Mouse (Mus musculus) kidney, embryonic 14.5 days (tissue): ENCODE data around the gene Sirt5. TPM values are rescaled to one million over a fixed set of nuclear protein-coding genes. Genes with fewer than 3 reads are reported as not detected.

Experiments used
- ATAC-seq: fragments of 200-750 bp; cut with Nextera tagmentation; 2 replicates; pipeline ENCODE4 v1.8.0; 2017; ENCODE audit warnings: moderate number of reproducible peaks, mild to moderate bottlenecking, moderate TSS enrichment, moderate library complexity; ENCODE audit not compliant: low FRiP score, low TSS enrichment
- H3K27ac ChIP-seq: fragments of 300-500 bp; sonication (generic); 2 replicates; pipeline ENCODE4 v1.5.1; 2014; ENCODE audit warnings: low read depth, mild to moderate bottlenecking, low read length, moderate library complexity, mixed read lengths
- H3K27me3 ChIP-seq: fragments of 300-500 bp; sonication (generic); 2 replicates; pipeline ENCODE4 v1.6.1; 2014; ENCODE audit warnings: mild to moderate bottlenecking, low read length; ENCODE audit not compliant: control insufficient read depth, insufficient read depth
- H3K36me3 ChIP-seq: fragments of 300-500 bp; sonication (generic); 2 replicates; pipeline ENCODE4 v1.6.1; 2014; ENCODE audit warnings: low read length, mixed read lengths; ENCODE audit not compliant: control insufficient read depth, insufficient read depth
- H3K4me1 ChIP-seq: fragments of 300-500 bp; sonication (generic); 2 replicates; pipeline ENCODE4 v1.6.1; 2014; ENCODE audit warnings: low read length, mixed read lengths; ENCODE audit not compliant: control insufficient read depth, insufficient read depth
- H3K4me2 ChIP-seq: fragments of 300-500 bp; sonication (generic); replicated peaks from 2 replicates; pipeline ENCODE4 v1.6.1; 2014; ENCODE audit warnings: low read depth, mild to moderate bottlenecking, low read length
- H3K4me3 ChIP-seq: fragments of 300-500 bp; sonication (generic); 2 replicates; pipeline ENCODE4 v1.5.1; 2014; ENCODE audit warnings: mild to moderate bottlenecking, low read length
- H3K9ac ChIP-seq: fragments of 300-500 bp; sonication (generic); 2 replicates; pipeline ENCODE4 v1.6.1; 2014; ENCODE audit warnings: low read depth, mild to moderate bottlenecking, low read length, moderate library complexity
- H3K9me3 ChIP-seq: fragments of 300-500 bp; sonication (generic); 2 replicates; pipeline ENCODE4 v1.6.1; 2016; ENCODE audit warnings: low read length; ENCODE audit not compliant: control insufficient read depth
- WGBS: fragments of 180-500 bp; shearing (Covaris S2); extraction: QIAGEN DNeasy Blood & Tissue Kit; methylation state at CpG from one replicate; pipeline ENCODE4 v1.1.7; 2014; 5-methylcytosine and 5-hydroxymethylcytosine counted together
- polyA plus RNA-seq: library from polyadenylated mRNA; unstranded; fragments of >200 nt; fragmentation: Nextera tagmentation; extraction: Ambion mirVana; gene quantifications from 2 replicates; pipeline ENCODE4 v1.2.1, GENCODE M21; 2014

Gene Sirt5
- polyA plus RNA-seq, 1 experiment from 2014 or later, result 19.1 TPM

DNA sequence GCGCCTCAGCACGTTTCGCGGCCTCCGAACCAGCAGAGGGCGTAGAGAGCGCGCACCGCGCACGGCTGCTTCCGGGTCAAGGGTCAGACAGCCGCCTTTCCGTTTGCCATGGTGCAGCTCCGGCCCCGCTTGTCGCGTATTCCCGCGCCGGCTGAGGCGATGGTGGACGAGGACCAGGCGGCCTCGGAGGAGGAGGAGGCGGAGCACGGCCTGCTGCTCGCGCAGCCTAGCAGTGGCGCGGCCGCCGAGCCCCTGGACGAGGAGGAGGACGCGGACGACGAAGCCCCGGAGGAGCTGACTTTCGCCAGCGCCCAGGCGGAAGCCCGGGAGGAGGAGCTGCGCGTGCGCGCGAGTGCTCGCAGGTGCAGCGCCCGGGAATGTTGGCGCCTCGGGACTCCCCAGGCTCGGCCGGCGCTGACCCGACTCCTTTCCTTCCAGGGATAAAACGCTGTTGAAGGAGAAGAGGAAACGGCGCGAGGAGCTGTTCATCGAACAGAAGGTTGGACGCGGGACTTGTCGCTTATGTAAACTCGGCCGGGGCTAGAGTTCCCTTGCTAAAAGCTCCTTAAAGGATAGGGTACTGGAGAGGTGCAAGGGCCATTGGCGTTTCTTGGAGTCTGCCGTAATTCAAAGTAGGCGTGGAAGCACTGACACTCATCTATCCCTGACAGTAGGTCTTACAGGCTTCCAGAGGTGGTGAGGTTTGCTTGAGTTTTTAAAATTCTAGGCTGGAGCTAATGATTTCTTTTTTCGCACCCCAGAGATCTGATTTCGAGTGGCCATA, 33.2 kb downstream of the Sirt5 start, which contains the start of gene Nol7:
TSS of gene Nol7 (plus strand) at position 94 of the 784 bp plus-strand sequence.
- H3K4me2 ChIP-seq, result peak within 1 kb of the TSS; percentile 58
- ATAC-seq, result peak; percentile 92
- peaks cover 7% of the 10 kb centered on the region; the same call in 1 of the 2 replicates for H3K4me1 ChIP-seq
- H3K9ac ChIP-seq, result peak within 1 kb of the TSS; percentile 88
- H3K27ac ChIP-seq, result peak within 1 kb of the TSS; percentile 96
- peak within 1 kb of the TSS; percentile 84 for H3K4me3 ChIP-seq
- WGBS, result 1% methylated on average over 72 of the region's 72 CpGs
- no peaks in the 10 kb centered on the region for H3K27me3 ChIP-seq
- H3K9me3 ChIP-seq, result no peaks in the 10 kb centered on the region
- peaks cover 39% of the 10 kb centered on the region for H3K36me3 ChIP-seq

DNA sequence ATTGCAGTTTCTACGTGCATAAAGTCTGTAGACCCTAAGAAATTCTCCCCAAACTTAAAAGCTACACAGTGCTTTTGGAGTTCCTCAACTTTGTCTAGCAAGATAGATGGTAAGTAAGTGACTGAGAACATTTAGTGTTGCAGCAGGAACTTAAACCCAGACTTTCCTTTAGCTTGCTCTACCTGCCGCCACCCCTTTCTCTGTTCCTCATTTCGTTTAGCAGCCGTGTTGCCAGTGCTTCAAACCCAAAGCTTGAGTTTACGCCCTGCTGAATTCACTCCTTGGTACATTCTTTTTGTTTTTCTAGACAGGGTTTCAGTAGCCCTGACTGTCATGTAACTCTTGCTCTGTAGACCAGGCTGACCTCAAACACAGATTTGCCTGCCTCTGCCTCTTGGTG, 34.3 kb downstream of the Sirt5 start:
- Histone ChIP-seq H3K4me1 (peaks cover 7% of the 10 kb centered on the region; the same call in 1 of the 2 replicates), H3K4me3 (peak overlapping the region; percentile 84; the same call in 1 of the 2 replicates), H3K9ac (no peak overlapping the region), H3K36me3 (peaks cover 47% of the 10 kb centered on the region), H3K27ac (no peak overlapping the region), H3K27me3 (no peaks in the 10 kb centered on the region), H3K4me2 (no peak overlapping the region; the same call in 1 of the 2 replicates), H3K9me3 (no peaks in the 10 kb centered on the region)
- 82% methylated on average over 5 of the region's 5 CpGs for WGBS
- no peak for ATAC-seq

DNA sequence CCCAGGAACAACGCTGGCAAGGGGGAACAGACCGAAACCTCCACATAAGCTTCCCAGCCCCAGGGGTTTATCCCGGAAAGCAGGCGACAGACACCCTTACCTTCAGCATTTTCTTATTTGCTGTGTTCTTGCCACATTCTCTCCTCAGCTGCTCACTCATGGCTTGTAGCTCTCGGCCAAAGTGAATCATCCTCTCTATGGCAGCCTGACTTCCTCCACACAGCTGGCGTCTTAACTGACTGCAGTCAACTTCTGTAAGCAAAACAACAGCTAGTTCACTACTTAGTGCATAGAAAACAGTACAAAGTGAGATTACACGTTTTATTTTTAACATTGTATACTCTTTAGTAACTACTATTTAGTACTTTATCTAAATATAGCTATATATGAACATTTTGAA, 47.0 kb downstream of the Sirt5 start:
- ATAC-seq, result no peak
- Histone ChIP-seq H3K4me1 (no peaks in the 10 kb centered on the region), H3K4me2 (no peak overlapping the region), H3K9me3 (no peaks in the 10 kb centered on the region), H3K27me3 (no peaks in the 10 kb centered on the region), H3K36me3 (peaks cover 73% of the 10 kb centered on the region), H3K9ac (no peak overlapping the region), H3K4me3 (no peak overlapping the region), H3K27ac (no peak overlapping the region)
- 92% methylated on average over 7 of the region's 7 CpGs for WGBS

DNA sequence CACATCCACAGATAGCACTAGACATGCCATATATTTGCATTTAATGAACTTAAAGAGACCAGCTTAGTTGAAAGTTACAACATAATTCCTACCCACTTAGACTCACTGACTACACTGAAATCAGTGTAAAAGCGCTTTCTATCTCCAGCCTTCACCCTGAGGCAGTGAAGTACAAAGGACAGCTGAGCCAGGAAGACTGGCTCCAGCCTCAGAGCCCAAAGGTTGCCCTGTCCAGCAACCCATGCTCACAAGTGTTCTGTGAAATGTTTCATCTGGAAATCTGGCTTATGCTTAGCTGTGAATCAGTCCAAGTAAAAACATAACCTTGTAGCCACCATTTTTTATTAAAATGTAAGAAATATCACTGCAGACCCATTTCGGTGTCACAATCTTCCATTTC, 48.3 kb downstream of the Sirt5 start:
- no peak overlapping the region for H3K4me3 ChIP-seq
- WGBS, result 89% methylated on average over 2 of the region's 2 CpGs
- no peaks in the 10 kb centered on the region for H3K4me1 ChIP-seq
- H3K27me3 ChIP-seq, result no peaks in the 10 kb centered on the region
- ATAC-seq, result no peak
- no peak overlapping the region for H3K4me2 ChIP-seq
- no peak overlapping the region for H3K27ac ChIP-seq
- no peak overlapping the region for H3K9ac ChIP-seq
- peaks cover 67% of the 10 kb centered on the region for H3K36me3 ChIP-seq
- no peaks in the 10 kb centered on the region for H3K9me3 ChIP-seq

DNA sequence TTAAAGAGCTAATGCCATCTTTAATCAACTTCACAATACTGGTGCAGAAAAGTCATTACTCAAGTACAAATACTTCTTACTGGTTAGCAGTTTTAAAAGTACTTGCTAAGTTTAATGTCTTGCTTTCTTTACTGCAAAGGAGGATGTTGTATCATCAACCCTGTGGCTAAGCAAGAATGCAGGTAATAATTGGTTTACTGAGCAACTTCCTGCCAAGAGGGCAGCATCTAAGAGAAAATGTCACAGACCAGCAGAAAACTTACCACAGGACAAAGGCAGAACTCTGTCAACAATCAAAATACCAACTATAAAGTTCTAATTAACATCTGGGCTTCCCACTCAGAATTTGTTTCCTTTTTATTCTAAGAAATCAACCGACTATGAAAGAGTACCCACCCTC, 50.0 kb downstream of the Sirt5 start:
- no peak for ATAC-seq
- Histone ChIP-seq H3K4me2 (no peak overlapping the region), H3K9me3 (no peaks in the 10 kb centered on the region), H3K27ac (no peak overlapping the region), H3K36me3 (peaks cover 75% of the 10 kb centered on the region), H3K27me3 (no peaks in the 10 kb centered on the region), H3K9ac (no peak overlapping the region), H3K4me1 (no peaks in the 10 kb centered on the region), H3K4me3 (no peak overlapping the region)
- 89% methylated on average over 1 of the region's 1 CpGs for WGBS

DNA sequence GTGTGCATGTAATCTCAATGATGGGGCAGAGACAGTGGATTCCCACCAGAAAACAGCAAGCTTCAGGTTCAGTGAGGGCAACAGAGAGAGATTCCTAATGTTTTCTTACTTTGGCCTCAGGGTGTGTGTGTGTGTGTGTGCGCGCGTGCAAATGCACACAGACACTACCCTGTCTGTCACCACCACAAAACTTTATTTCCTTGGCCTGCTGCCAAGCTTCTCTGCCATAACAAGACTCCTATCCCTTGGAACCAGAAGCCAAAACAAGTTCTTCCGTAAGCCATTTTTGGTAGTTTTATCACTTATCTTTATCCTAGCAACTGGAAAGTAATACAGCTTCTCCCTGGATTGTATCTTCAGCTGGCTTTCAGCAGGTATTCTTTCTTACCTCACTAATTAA, 63.1 kb downstream of the Sirt5 start:
- Histone ChIP-seq H3K4me3 (no peak overlapping the region), H3K4me1 (no peaks in the 10 kb centered on the region), H3K27me3 (no peaks in the 10 kb centered on the region), H3K27ac (no peak overlapping the region), H3K9ac (no peak overlapping the region), H3K4me2 (no peak overlapping the region), H3K36me3 (peaks cover 19% of the 10 kb centered on the region), H3K9me3 (no peaks in the 10 kb centered on the region)
- no peak for ATAC-seq
- 84% methylated on average over 4 of the region's 4 CpGs for WGBS

DNA sequence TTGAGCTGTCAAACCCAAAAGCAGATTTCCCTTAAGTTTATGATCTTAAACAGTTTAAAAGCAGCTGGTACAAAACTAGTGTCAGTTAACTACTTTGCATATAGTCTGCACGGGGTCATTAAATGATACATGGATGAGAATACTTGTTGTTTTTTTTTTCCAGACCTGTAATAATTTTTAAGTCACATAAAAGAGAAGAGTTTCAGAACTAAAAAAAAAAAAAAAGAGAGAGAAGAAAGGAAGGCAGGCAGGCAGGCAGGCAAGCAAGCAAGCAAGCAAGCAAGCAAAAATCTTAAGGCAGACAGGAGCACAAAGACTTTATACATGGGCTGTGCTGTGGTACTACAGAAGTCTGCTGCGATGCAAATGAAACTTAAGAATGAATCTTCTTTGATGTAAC, 68.1 kb downstream of the Sirt5 start:
- no peak overlapping the region for H3K4me2 ChIP-seq
- no peak overlapping the region for H3K9ac ChIP-seq
- H3K27ac ChIP-seq, result no peak overlapping the region
- WGBS, result 76% methylated on average over 2 of the region's 2 CpGs
- H3K36me3 ChIP-seq, result peaks cover 7% of the 10 kb centered on the region; the same call in 1 of the 2 replicates
- H3K4me3 ChIP-seq, result no peak overlapping the region
- no peaks in the 10 kb centered on the region for H3K9me3 ChIP-seq
- ATAC-seq, result no peak
- no peaks in the 10 kb centered on the region for H3K4me1 ChIP-seq
- no peaks in the 10 kb centered on the region for H3K27me3 ChIP-seq

DNA sequence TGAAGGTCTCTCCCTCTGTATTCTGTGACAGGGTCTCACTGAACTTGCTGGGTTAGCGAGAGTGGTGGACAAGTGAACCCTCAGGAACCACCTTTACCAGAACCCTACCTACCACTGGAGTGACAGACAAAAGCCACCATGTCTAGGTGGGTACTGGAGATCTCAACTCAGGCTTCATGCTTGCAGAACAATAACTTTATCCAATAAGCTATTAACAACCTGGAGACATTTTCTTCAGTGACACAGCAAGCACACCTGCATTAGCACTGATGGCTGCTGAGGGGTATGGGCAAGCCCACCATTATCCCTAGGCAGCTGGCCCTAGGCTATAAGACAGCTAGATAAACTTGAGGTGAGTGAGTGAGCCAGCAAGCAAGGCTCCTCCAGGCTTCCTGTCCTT, 75.1 kb downstream of the Sirt5 start:
- no peak overlapping the region for H3K4me2 ChIP-seq
- no peak overlapping the region for H3K9ac ChIP-seq
- no peak overlapping the region for H3K4me3 ChIP-seq
- H3K4me1 ChIP-seq, result no peaks in the 10 kb centered on the region
- H3K9me3 ChIP-seq, result no peaks in the 10 kb centered on the region
- no peak for ATAC-seq
- 89% methylated on average over 1 of the region's 1 CpGs for WGBS
- H3K27me3 ChIP-seq, result no peaks in the 10 kb centered on the region
- no peaks in the 10 kb centered on the region for H3K36me3 ChIP-seq
- no peak overlapping the region for H3K27ac ChIP-seq

DNA sequence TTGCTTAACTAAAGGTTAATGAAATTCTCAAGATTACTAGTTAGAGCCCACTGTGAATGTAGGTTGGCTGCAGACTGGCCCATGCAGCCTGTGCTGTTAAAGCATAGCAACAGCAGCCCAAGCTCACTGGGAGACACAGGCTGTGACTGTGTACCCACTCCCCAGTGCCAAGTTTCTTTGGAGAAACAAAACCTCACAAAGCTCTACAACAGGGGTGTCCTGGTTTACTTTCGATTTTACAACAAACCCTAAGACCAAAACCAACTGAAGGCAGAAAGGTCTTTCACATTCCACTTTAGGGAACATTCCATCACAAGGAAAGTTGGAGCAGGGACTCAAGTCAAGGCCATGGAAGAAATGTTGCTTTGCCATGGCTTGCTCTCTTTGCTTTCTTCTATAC, 77.3 kb downstream of the Sirt5 start:
- no peak for ATAC-seq
- WGBS, result 100% methylated on average over 1 of the region's 1 CpGs
- H3K9me3 ChIP-seq, result no peaks in the 10 kb centered on the region
- H3K27me3 ChIP-seq, result no peaks in the 10 kb centered on the region
- no peaks in the 10 kb centered on the region for H3K36me3 ChIP-seq
- H3K9ac ChIP-seq, result no peak overlapping the region
- no peak overlapping the region for H3K4me2 ChIP-seq
- no peak overlapping the region for H3K4me3 ChIP-seq
- H3K27ac ChIP-seq, result no peak overlapping the region
- H3K4me1 ChIP-seq, result 0 out of 2 replicates have a peak, but pooled peaks cover 6% of the 10 kb centered on the region
